Mouse (Mus musculus): ENCODE data around the gene Tubg2. TPM values are rescaled to one million over a fixed set of nuclear protein-coding genes. Genes with fewer than 3 reads are reported as not detected.
A peak's percentile ranks its signal among the peaks of the same experiment; 100 is the strongest.

Gene Tubg2
- polyA plus RNA-seq (2015; fragmentation: Nextera tagmentation; extraction: Ambion mirVana): 3.9 and 4.6 TPM in 2 replicates

DNA sequence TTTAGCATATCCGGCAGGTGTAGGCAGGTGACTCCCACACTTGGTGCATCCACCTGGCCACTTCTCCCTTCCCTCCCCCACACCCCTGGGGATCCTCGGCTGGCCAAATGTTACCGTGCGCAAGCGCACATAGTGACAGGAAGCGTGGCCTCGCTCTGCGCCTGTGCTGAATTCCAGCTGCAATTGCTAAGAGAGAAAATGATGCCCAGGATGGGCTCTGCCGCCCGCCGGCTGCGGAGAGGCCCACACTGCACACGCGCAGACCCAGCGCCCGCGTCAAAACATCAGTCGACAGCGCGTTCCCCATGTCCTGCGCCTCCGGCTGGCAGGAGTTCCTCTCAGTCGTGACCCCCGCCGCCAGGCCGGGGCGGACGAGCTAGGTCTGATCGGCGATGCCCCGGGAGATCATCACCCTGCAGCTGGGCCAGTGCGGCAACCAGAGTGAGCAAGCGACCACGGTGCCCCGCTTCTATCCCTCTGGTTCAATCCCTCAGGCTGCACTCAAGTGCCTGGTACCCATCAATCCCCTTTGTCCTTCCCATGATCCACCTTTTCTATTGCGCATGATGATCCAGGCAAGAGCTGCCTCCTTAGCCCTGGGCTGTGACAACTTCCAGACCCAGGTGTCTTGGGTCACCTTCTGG is at the start of gene Tubg2:
TSS of gene Tubg2 (plus strand) at position 180 of the 644 bp plus-strand sequence.
- 1% methylated on average over 36 of the region's 36 CpGs for WGBS
- H3K36me3 ChIP-seq (ENCODE audit: control insufficient read depth, insufficient read depth, low read length): no peaks in the 10 kb centered on the region
- no peaks in the 10 kb centered on the region for H3K9me3 ChIP-seq (replicated peaks; ENCODE audit: control insufficient read depth, low read length)
- peak within 1 kb of the TSS; percentile 83 for H3K4me2 ChIP-seq (ENCODE audit: low read depth, low read length)
- peak within 1 kb of the TSS; percentile 49 for H3K4me3 ChIP-seq (replicated peaks; ENCODE audit: low read length)
- peak; percentile 59; the same call in 1 of the 2 replicates for ATAC-seq (ENCODE audit: insufficient read depth, low FRiP score)
- no peaks in the 10 kb centered on the region; the same call in none of the 2 replicates for H3K4me1 ChIP-seq (ENCODE audit: control insufficient read depth, insufficient read depth, low read length)
- H3K27me3 ChIP-seq (ENCODE audit: control insufficient read depth, insufficient read depth, low read length): no peaks in the 10 kb centered on the region
- peak within 1 kb of the TSS; percentile 26; the same call in 1 of the 2 replicates for H3K27ac ChIP-seq (ENCODE audit: low read length)
- peak within 1 kb of the TSS; percentile 76 for H3K9ac ChIP-seq (ENCODE audit: low read length)

DNA sequence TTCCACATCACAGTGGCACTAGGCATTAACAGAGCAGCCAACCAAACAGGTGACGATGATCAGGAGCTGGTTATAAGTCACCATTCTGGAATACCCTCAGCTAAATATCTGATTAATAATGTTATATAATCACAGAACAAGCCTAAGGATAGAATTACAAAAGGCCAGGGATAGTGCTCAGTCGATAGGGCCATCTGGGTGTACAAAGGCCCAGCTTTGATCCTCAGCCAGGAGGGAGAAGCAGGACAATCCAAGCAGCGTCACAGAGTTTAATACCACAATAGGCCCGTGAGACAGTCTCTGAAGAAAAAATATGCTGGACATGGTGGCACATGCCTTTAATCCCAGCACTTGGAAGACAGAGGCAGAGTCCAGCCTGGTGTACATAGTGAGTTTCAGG is 46.4 kb upstream of the Tubg2 start:
- Histone ChIP-seq H3K9me3 (replicated peaks; ENCODE audit: control insufficient read depth, low read length) (no peaks in the 10 kb centered on the region), H3K4me2 (ENCODE audit: low read depth, low read length) (no peak overlapping the region), H3K9ac (ENCODE audit: low read length) (no peak overlapping the region), H3K4me1 (ENCODE audit: control insufficient read depth, insufficient read depth, low read length) (no peaks in the 10 kb centered on the region), H3K36me3 (ENCODE audit: control insufficient read depth, insufficient read depth, low read length) (no peaks in the 10 kb centered on the region), H3K27ac (ENCODE audit: low read length) (no peak overlapping the region), H3K27me3 (ENCODE audit: control insufficient read depth, insufficient read depth, low read length) (no peaks in the 10 kb centered on the region), H3K4me3 (replicated peaks; ENCODE audit: low read length) (no peak overlapping the region)
- no peak for ATAC-seq (ENCODE audit: insufficient read depth, low FRiP score)
- WGBS: 75% methylated on average over 4 of the region's 4 CpGs

DNA sequence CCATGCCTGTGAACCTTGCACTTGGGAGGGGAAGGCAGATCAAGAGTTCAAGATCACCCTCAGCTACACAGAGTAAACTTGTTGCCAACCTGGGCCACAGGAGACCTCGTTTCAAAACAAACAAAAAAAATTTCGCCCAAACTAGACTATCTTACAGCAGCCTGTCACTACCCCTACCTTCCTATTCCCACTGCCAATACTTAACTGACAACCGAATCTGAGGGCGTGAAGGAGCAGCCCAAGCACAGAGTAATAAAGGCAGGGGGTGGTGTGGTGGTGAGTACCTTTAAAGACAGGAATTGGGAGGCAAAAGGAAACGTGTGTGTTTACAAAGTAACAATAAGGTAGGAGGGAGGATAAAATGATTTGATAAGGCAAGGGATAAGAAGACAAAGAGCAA is 45.0 kb upstream of the Tubg2 start:
- no peak for ATAC-seq (ENCODE audit: insufficient read depth, low FRiP score)

DNA sequence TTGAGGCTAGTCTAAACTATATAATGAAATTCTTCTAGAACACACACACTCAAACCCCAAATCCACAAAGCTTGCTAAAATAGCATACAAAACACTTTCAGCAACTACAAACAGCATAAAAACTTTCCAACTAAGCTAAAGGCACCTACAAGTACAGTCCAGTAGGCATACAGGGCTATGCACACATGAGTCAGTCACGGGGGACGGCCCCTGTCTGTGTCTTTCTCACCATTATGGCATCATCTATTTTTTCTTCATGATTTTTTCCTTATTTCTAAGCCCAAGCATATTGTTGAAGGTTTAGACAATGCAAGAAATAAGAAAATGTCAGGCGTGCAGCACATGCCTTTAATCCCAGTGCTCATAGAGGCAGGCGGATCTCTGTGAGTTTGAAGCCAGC is 44.5 kb upstream of the Tubg2 start:
- Histone ChIP-seq H3K27ac (ENCODE audit: low read length) (peak overlapping the region; percentile 35; the same call in 1 of the 2 replicates), H3K4me3 (replicated peaks; ENCODE audit: low read length) (no peak overlapping the region), H3K27me3 (ENCODE audit: control insufficient read depth, insufficient read depth, low read length) (no peaks in the 10 kb centered on the region), H3K9me3 (replicated peaks; ENCODE audit: control insufficient read depth, low read length) (no peaks in the 10 kb centered on the region), H3K36me3 (ENCODE audit: control insufficient read depth, insufficient read depth, low read length) (no peaks in the 10 kb centered on the region), H3K4me1 (ENCODE audit: control insufficient read depth, insufficient read depth, low read length) (0 out of 2 replicates have a peak, but pooled peaks cover 3% of the 10 kb centered on the region), H3K4me2 (ENCODE audit: low read depth, low read length) (no peak overlapping the region), H3K9ac (ENCODE audit: low read length) (no peak overlapping the region)
- WGBS: 79% methylated on average over 4 of the region's 4 CpGs
- ATAC-seq (ENCODE audit: insufficient read depth, low FRiP score): no peak

More for the DNA sequence above, 45.0 kb upstream of the Tubg2 start:
- Histone ChIP-seq H3K27ac (ENCODE audit: low read length) (peak overlapping the region; percentile 35; the same call in 1 of the 2 replicates), H3K4me3 (replicated peaks; ENCODE audit: low read length) (no peak overlapping the region), H3K4me2 (ENCODE audit: low read depth, low read length) (no peak overlapping the region), H3K9me3 (replicated peaks; ENCODE audit: control insufficient read depth, low read length) (no peaks in the 10 kb centered on the region), H3K27me3 (ENCODE audit: control insufficient read depth, insufficient read depth, low read length) (no peaks in the 10 kb centered on the region), H3K9ac (ENCODE audit: low read length) (no peak overlapping the region; the same call in 1 of the 2 replicates), H3K36me3 (ENCODE audit: control insufficient read depth, insufficient read depth, low read length) (no peaks in the 10 kb centered on the region), H3K4me1 (ENCODE audit: control insufficient read depth, insufficient read depth, low read length) (no peaks in the 10 kb centered on the region)
- WGBS: 45% methylated on average over 5 of the region's 5 CpGs

DNA sequence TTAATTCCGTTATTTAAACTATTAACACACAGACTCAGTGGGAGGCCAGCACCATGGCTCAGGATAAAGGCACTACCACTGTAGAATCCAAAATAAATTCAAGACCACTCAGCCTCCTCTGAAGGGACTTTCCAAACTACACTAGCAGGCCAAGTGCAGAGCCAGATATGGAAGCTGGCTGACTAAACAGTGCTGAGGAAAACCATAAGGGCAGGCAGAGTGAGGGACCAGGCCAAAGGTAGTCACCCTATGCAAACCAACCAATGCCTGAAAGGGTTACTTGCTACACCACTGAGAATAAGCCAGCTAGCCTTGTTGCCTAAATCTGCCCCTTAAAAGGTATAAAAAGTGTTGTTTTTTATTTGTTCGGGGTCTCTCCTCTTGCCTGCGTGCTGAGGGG is 43.5 kb upstream of the Tubg2 start:
- Histone ChIP-seq H3K9ac (ENCODE audit: low read length) (no peak overlapping the region), H3K36me3 (ENCODE audit: control insufficient read depth, insufficient read depth, low read length) (no peaks in the 10 kb centered on the region), H3K27me3 (ENCODE audit: control insufficient read depth, insufficient read depth, low read length) (no peaks in the 10 kb centered on the region), H3K27ac (ENCODE audit: low read length) (no peak overlapping the region), H3K4me3 (replicated peaks; ENCODE audit: low read length) (no peak overlapping the region), H3K9me3 (replicated peaks; ENCODE audit: control insufficient read depth, low read length) (no peaks in the 10 kb centered on the region), H3K4me1 (ENCODE audit: control insufficient read depth, insufficient read depth, low read length) (peaks cover 3% of the 10 kb centered on the region; the same call in 1 of the 2 replicates), H3K4me2 (ENCODE audit: low read depth, low read length) (no peak overlapping the region)
- 84% methylated on average over 3 of the region's 3 CpGs for WGBS
- ATAC-seq (ENCODE audit: insufficient read depth, low FRiP score): no peak

DNA sequence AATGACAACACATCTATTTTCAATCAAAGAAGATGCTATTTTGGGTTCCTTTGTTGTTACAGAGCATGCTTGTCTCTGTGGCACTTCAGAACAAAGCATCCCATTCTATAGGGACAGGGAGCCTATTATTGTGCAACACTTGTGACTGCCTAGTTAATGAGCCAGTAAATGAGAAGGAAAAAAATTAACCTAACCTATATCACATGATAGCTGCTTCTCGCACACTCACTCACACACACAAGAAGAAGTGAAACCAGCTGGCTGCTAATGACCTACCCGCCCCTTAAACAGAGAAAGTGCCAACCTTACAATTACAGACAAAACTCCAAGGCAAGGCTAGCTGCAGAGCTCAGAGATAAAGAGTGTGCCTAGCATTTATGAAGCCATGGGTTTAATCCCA is 40.1 kb upstream of the Tubg2 start:
- H3K9me3 ChIP-seq (replicated peaks; ENCODE audit: control insufficient read depth, low read length): no peaks in the 10 kb centered on the region
- peak overlapping the region; percentile 10 for H3K27ac ChIP-seq (ENCODE audit: low read length)
- no peak overlapping the region for H3K4me3 ChIP-seq (replicated peaks; ENCODE audit: low read length)
- no peak overlapping the region for H3K9ac ChIP-seq (ENCODE audit: low read length)
- ATAC-seq (ENCODE audit: insufficient read depth, low FRiP score): no peak
- H3K4me2 ChIP-seq (ENCODE audit: low read depth, low read length): no peak overlapping the region
- peaks cover 14% of the 10 kb centered on the region for H3K4me1 ChIP-seq (ENCODE audit: control insufficient read depth, insufficient read depth, low read length)
- no peaks in the 10 kb centered on the region for H3K27me3 ChIP-seq (ENCODE audit: control insufficient read depth, insufficient read depth, low read length)
- WGBS: 64% methylated on average over 2 of the region's 2 CpGs
- no peaks in the 10 kb centered on the region for H3K36me3 ChIP-seq (ENCODE audit: control insufficient read depth, insufficient read depth, low read length)

DNA sequence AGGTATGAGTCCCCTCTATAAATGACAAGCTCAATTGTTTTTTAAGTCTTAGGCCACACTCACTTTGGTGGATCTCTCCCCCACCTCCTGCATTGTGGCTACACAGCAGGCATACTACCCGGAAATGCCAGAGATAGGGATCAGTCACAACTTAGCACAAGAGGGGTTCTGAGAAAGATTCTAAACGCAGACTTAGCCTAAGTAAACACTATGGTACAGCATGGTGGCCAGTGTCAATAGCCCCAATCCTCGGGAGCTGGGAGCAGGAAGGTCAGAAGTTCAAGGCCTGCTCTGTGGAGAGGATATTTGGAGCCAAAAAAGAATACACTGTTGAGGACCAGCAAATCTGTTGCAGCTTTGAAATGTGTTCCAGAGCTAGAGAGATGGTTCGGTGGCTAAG is 37.6 kb upstream of the Tubg2 start:
- 23% methylated on average over 4 of the region's 4 CpGs for WGBS
- no peaks in the 10 kb centered on the region for H3K36me3 ChIP-seq (ENCODE audit: control insufficient read depth, insufficient read depth, low read length)
- peaks cover 18% of the 10 kb centered on the region for H3K4me1 ChIP-seq (ENCODE audit: control insufficient read depth, insufficient read depth, low read length)
- H3K4me3 ChIP-seq (replicated peaks; ENCODE audit: low read length): peak overlapping the region; percentile 93
- no peak for ATAC-seq (ENCODE audit: insufficient read depth, low FRiP score)
- H3K4me2 ChIP-seq (ENCODE audit: low read depth, low read length): peak overlapping the region; percentile 74
- H3K9ac ChIP-seq (ENCODE audit: low read length): peak overlapping the region; percentile 93
- no peaks in the 10 kb centered on the region for H3K27me3 ChIP-seq (ENCODE audit: control insufficient read depth, insufficient read depth, low read length)
- H3K9me3 ChIP-seq (replicated peaks; ENCODE audit: control insufficient read depth, low read length): no peaks in the 10 kb centered on the region
- H3K27ac ChIP-seq (ENCODE audit: low read length): no peak overlapping the region

DNA sequence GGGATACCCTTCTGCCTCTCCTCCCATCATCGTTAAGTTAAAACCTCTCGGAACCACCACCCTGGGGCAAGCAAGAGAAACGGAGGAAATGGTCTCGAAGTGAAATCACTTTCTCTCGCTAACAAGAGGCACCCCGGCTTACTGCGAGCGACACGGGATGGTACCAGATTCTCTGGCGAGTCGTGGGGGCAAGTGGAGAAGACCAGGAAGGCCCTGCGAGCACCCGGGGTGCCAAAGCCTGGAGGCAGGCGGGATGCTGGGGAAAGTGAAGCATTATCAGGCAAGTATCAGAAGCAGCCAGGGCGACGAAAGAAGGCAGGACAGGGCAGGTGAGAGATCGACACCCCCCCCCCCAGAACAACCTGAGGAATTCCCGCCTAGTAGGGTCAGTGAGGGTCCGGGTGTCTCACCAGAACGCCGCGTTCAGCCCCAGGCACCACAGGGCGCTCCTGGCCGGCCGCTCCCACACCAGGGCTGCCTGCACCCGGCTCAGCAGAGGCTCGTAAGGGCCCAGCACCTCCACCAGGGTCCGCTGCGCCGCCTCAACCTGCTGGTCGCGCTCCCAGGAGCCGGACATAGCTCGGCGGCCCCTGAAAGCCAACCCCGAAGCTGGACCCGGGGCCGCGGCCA is 36.5 kb upstream of the Tubg2 start:
- Histone ChIP-seq H3K4me3 (replicated peaks; ENCODE audit: low read length) (peak overlapping the region; percentile 93), H3K4me1 (ENCODE audit: control insufficient read depth, insufficient read depth, low read length) (peaks cover 18% of the 10 kb centered on the region), H3K36me3 (ENCODE audit: control insufficient read depth, insufficient read depth, low read length) (no peaks in the 10 kb centered on the region), H3K27me3 (ENCODE audit: control insufficient read depth, insufficient read depth, low read length) (no peaks in the 10 kb centered on the region), H3K9ac (ENCODE audit: low read length) (peak overlapping the region; percentile 93), H3K4me2 (ENCODE audit: low read depth, low read length) (peak overlapping the region; percentile 74), H3K9me3 (replicated peaks; ENCODE audit: control insufficient read depth, low read length) (no peaks in the 10 kb centered on the region), H3K27ac (ENCODE audit: low read length) (peak overlapping the region; percentile 85)
- peak; percentile 74 for ATAC-seq (ENCODE audit: insufficient read depth, low FRiP score)
- under 1% methylated on average over 37 of the region's 39 CpGs for WGBS

DNA sequence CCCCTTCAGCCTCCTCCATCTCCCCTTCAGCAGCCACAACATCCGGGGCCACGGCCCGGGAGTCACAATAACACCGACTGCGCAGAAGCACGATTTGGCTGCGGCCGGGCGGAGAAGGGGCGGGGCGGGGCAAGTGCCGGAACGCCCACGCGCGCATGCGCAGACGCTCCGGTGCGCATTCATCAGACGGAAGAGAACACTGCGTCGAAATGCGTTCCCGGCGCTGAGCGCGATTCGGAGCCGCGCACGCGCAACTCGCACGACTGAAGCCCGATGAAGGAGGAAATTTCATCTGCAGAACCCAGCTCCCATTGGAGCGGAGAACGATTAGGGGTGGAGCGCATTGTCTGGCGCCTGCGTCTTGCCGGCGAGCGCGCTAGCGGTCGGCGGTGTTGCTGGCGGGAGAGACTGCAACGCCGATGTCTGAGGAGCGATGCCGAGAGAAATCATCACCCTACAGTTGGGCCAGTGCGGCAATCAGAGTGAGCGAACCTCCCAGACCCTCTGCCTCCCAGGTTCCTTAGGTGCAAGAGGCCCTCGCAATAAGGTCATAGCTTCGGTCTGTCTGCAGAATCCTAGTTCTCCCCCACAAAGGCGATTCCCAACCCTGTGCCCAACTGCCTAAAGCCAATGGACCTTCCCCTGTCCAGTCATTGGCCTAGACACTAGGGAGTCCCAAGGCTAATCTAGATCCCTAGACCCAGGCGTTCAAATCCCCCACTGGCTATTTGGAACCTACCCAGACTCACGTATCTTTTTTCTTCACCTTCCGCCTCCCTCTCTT is 35.8 kb upstream of the Tubg2 start, which contains the start of the genes Retreg3 and Tubg1:
TSS of gene Retreg3 (minus strand) at position 133 of the 784 bp plus-strand sequence.
TSS of gene Tubg1 (plus strand) at position 178 of the 784 bp plus-strand sequence.
- under 1% methylated on average over 61 of the region's 61 CpGs for WGBS
- H3K9ac ChIP-seq (ENCODE audit: low read length): peak within 1 kb of the TSS; percentile 93
- no peaks in the 10 kb centered on the region for H3K27me3 ChIP-seq (ENCODE audit: control insufficient read depth, insufficient read depth, low read length)
- peak within 1 kb of the TSS; percentile 93 for H3K4me3 ChIP-seq (replicated peaks; ENCODE audit: low read length)
- H3K27ac ChIP-seq (ENCODE audit: low read length): peak within 1 kb of the TSS; percentile 92
- peak within 1 kb of the TSS; percentile 96 for H3K4me2 ChIP-seq (ENCODE audit: low read depth, low read length)
- H3K36me3 ChIP-seq (ENCODE audit: control insufficient read depth, insufficient read depth, low read length): no peaks in the 10 kb centered on the region
- no peaks in the 10 kb centered on the region for H3K9me3 ChIP-seq (replicated peaks; ENCODE audit: control insufficient read depth, low read length)
- H3K4me1 ChIP-seq (ENCODE audit: control insufficient read depth, insufficient read depth, low read length): peaks cover 18% of the 10 kb centered on the region
- peak; percentile 97 for ATAC-seq (ENCODE audit: insufficient read depth, low FRiP score)
